Mouse (Mus musculus) regulatory T cell (primary cell): ENCODE measurements around the gene Ier2.

Experiments
- in situ Hi-C: fragments of 300-600 bp; cut with MboI, MseI; formaldehyde crosslinking; loops from one replicate; pipeline ENCODE4 v1.15.1; 2025; ENCODE audit warnings: high pct_unique_total_duplicates

Ier2 gene

DNA sequence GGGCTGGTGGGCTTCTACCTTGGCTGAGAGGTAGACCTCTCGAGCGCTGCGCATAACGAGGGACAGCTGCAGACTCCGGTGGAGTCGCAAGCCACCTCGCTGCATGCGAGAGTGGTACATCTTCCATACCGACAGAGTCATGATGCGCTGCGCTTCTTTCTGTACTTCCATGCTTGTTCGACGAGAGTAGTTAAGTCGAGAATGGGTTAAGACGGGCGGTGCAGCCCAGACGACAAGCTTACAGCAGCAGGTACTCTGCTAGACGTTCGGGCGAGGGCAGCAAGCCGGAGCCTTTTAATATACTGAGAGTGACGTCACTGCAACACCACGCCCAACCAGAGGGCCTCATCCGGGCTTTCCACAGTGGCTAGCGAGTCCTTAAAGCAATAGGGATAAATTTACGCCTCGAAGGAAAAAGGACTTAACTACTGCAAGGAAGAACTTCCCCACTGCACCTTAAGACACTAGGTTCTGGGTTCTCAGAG is at the start of gene Ier2:
Gene Ier2 (minus strand): TSS at position 272 of the 485 bp plus-strand sequence.
- in situ Hi-C loops, result loop anchor here (5.0 kb wide), 1 partner anchor 315 kb away; the partner anchor contains the start of gene Junb

DNA sequence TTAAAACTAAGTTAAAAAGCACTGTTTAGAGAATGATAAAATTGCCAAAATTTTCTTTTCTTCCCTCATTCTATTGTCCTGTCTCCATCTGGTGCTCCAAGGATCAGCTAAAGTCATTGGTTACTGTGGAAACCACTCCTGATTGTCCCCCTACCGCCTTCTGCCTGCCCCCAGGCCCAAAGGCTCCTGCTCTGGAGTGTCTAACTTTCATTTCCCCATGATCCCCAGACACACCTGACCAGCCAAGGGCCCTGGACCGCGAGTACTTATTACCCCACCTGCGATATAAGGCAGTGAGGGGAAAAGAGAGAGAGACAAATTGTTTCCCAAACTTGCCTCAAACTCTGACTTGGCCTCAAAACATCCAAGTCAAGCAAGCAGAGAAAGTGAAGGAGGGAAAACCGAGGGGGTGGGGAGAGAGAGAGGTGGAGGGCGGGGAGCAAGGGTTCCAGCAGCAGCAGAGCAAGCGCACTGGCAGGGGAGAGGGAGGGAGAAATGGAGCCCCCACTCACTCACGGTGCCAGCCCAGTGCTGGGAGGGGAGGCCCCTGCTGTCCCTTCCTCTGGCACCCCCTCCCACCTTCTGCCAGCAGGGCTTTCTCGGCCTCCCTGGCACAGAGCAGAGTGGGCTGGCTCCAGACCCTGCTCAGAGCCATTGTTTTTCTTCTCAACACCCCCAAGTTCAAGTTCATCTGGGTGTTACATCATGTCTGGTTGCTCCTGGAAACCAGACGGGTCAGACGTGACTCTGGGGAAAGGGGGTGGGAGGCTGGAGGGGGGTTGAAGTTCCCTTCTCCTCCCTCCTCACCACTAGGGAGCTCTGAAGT is 49.5 kb upstream of the Ier2 start:
- in situ Hi-C loops, result no loop called here

DNA sequence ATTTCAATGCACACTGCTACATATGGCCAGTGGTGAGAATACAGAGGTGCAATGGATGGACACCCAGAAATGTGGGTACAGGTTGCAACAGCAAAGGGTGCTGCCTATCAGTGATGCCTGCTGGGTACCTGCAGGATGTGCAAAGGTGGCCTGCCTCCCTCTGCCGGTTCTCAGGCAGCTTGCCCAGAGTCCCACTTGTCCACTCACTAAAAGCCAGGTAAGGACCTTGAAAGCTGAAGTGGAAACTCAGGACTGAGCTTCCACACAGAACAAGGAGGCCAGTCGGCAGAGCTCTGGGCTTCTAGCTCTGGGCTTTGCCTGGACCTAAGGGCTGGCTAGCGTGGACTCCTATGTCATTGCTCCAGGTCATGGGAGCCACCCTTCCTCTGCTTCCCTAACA is 48.7 kb upstream of the Ier2 start:
- in situ Hi-C loops, result no loop called here

DNA sequence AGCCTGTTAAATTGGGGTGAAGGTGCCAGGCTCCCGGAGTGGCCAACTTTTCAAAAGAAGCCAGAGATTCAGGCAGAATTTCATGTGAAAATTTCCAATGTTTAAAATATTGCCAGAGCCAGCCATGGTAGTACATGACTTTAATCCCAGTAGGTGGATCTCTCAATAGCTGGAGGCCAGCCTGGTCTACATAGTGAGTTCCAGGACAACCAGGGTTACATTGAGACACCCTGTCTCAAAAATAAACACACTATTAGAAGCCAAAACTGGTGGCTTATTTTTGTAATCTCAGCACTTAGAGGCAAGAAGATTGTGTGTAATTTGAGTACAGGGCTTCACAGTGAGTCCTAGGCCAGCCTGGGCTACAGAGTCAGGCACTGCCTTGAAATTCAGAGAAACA is 47.3 kb upstream of the Ier2 start:
- in situ Hi-C loops, result no loop called here

DNA sequence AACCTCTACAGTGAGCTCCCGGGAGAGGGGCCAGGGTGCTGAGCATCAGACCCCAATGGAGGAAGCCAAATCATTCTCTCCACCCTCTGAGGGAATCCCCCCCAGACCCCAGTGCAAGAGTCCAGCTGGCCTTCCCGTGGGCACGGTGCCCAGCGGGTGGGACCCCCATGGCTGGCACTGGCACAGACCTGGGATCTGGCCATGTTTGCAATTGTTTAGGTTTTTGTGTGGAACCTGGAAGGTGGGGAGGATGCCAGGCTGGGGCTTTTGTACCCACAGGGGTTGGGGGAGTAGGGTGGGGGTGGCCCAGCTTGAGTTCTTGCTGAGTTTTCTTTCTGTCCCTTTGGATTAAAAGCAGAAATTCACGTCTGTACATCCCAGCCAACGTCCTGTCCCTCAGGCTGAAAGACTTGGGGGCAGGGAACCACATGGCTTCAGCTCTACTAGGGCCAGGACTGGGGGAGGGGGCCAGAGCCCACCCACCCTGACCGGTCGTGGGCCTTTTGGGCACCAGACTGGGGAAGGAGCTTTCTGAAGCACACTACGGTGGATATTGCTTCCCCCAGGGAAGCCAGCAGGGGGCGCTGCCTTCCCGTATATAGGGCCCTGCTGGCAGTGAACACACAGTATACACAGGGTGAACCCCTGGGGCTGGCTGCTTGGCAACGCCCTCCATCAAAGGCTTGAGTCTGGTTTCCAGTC is 46.3 kb upstream of the Ier2 start:
- in situ Hi-C loops, result no loop called here

DNA sequence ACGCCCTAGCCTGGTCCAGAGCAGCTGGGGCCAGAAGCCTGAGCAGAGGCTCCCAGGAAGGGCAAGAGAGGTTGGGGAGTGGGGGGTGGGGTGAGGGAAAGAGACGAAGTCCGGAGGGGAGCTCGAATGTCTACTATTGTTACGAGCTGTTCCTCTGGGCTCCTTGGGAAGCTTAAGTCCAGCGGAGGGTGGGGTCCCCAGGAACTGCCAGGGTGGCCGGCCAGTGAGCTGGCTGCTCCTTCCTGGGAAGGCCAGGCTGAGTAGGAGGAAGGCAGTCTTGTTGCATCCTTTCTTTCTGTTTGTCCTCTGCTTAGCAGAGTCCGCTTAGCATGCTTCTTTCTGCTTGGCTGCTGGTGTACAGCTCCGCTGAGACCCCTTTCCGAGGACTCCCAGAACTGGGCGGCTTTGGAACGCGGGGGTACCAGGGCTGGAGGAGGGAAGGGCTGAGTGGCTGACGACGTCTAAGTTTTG is 45.5 kb upstream of the Ier2 start:
- in situ Hi-C loops, result no loop called here

DNA sequence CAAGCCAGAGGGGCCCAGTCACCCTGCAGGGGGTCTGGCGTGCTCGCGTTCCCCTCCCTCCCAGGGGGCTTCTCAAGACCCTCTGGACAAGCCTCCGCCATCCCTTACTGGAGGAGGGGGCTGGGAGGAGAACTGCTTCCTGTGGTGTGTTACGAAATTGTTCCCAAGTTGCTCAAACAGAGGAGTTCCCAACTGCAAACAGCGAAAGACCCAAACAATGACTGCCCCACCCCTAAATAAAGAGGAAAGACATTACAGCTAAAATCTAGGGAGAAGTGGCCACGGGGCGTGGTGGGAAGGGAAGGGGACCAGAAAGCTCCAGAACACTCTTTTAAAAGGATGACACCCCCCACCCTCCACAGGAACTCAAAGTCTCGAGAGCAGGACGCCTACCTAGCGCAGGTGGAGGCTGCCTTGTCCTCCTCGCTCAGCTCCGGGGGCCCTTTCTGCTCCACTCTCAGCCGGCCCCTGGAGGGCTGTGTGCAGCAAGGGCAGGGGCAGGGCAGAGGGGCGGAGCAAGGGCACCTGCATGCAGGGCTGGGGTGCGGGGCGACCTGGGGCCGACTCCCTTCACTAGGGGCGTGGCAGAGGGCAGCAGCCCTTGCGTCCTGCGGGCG is 44.7 kb upstream of the Ier2 start:
- in situ Hi-C loops, result no loop called here

DNA sequence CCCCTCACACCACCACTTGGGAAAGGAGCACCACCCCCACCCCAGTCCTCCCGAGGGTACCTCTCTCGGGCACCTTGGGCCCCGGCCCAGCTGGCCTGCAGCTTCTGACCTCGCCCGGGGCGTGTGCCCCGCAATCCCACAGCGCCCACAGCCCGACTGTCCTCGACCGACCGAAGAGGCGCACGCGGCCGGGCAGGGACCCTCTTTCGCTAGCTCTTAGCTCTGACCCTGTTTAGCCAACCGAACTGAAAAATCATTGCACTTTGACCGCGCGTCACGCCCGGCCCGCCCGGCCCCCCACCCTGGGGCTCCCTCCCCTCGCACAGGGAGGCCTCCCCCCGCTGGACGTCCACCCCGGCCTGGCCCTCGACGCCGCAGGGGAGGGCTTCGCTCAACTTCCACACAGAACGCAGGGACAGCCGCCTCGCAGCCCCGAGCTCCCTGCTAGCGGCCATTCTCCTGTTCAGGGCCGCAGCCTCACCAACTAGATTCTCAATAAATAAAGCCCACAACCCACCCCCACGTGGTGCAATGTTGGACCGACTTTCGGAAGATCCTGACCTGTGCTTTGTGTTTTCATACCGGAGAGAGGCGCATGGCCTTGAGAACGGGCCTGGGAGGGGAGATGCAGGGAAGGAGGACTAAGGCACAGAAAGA is 44.1 kb upstream of the Ier2 start:
- in situ Hi-C loops, result no loop called here

DNA sequence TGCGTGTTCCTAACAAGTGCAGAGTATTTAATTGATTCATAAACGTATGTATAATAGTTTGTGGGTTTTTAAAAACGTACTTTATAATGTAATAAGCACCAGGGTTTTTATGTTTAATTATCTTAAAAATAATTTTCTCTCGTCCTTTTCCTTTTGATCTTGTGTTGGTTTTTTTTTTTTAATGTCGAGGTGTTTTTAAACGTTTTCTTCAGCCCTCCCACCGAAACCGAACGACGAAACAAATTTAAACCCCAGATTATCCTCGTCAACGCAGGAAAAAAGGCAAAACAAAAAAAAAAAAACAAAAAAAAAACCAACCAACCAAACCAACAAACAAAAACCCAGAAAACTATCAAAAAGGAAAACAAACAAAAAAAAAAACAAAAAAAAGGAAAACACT is 43.3 kb upstream of the Ier2 start:
- in situ Hi-C loops, result no loop called here

DNA sequence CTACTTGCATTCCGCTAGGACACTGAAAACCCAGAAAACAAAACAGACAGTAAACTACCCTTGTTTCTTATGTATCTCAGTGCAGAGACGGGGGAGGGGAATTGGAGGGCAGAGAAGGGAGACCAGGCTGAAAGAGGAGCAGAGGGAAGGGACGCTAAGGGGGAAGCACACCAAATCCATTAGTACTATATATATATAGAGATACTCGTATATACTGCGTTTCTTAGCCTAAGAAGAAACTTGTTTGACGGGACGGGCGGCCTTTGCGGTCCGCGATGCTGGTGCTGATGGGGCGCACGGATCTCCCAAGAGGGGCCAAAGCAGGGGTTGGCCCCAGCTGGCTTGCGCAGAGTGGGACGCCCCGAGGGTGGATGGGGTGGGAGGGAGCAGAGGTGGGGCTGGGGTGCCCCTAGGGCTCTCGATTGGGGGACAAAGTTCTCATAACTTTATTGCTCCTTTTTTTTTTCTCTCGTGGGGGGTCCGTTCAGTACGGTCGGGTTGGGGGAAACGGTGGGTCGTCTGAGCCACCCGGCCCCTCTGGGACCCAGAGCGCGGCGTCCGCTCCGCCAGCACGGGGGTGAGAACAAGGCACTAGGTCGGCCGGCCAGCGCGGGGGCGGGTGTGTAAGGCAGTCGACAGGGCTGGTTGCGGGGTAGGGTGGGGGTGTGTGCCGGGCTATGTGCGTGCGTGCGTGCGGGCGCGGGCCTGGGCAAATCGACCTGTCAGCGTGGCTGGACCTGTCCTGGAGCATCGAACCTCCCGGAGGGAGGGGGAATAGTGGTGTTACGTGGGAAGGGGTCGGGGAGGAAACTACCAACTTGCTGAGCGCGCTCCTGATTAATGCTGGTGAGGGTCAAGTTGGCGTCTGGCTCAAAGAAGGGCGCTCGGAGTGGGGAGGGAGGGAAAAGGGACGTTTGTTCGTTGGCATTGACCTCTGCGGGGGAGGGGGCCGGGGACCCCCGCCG is 42.5 kb upstream of the Ier2 start:
- in situ Hi-C loops, result no loop called here

DNA sequence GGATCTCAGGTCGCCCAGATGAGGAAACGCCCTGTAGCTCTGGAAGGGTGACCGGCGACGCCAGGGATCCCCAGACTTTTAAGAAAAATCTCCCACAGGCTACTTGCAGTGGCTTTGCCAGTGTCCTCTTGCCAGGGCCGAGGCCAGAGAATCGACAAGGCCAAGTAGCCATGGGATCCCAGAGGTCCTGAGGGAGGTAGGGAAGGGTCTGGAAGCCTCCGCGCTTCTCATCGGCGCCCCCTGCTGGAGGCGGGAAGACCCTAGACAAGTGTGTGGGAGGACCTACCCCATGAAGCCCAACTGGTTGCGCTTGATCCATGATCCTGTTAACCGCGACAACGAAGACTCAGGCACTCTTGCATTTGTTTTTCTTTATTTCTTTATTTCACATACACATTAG is 41.7 kb upstream of the Ier2 start:
- in situ Hi-C loops, result no loop called here

DNA sequence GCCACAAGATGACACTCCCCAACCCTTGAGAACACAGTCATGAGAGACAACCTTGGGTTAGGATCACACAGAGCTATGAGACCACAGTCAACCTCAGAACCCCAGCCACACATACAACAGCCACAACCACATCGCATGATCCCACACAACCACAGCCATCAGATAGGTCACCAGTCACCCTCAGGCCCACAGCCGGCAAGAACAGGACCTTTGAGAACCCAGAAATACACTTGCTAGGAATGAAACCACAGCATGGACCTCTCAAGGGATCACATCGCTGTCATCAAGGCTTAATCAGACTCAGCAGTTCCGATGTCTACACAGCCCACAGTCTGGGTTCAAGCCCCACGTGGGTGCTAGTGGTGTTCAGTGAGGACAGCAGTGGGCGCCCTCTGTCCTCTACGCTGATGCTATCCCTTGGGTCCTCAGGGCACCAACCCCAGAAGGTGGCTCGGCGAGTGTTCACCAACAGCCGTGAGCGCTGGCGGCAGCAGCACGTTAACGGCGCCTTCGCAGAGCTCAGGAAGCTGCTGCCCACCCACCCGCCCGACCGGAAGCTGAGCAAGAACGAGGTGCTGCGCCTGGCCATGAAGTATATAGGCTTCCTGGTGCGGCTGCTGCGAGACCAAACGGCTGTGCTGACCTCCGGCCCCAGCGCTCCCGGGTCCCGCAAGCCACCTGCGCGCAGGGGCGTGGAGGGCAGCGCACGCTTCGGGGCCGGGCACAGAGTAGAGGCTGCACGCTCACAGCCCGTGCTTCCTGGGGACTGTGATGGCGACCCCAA is 41.0 kb upstream of the Ier2 start:
- in situ Hi-C loops, result no loop called here

DNA sequence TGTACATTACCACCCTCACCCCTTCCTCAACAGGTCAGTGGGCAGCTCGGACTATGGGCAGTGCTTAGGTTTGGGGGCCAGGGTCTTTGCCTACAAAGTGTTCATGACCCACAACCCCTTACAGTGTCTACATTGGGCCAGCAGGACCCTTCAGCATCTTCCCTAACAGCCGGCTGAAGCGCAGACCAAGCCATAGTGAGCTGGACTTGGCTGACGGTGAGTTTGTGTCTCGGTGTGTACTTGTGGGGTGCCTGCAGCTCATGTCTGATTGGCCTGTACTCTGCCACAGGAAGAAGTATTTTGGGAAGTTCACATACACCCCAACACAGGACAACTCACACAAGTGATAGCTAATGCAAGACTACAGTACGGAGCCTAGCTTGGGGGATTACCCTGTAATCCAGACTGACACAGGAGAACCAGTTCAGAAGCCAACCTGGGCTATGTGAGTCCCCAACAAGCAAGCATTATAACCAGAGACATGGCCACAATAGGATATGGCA is 40.4 kb upstream of the Ier2 start:
- in situ Hi-C loops, result no loop called here

DNA sequence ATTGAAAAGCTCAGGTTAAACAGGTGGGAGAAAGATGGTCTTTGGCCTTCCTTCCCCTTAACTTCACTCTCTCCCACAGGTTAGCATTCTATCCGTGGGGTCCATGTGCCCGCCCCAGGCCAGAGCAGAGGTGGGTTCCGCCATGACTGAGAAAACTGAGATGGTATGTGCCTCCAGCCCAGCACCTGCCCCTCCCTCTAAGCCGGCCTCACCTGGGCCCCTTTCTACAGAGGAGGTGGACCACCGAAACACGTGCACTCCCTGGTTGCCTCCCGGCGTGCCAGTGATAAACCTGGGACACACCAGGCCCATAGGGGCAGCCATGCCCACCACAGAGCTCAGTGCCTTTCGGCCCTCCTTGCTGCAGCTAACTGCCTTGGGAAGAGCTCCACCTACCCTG is 39.9 kb upstream of the Ier2 start:
- in situ Hi-C loops, result no loop called here

DNA sequence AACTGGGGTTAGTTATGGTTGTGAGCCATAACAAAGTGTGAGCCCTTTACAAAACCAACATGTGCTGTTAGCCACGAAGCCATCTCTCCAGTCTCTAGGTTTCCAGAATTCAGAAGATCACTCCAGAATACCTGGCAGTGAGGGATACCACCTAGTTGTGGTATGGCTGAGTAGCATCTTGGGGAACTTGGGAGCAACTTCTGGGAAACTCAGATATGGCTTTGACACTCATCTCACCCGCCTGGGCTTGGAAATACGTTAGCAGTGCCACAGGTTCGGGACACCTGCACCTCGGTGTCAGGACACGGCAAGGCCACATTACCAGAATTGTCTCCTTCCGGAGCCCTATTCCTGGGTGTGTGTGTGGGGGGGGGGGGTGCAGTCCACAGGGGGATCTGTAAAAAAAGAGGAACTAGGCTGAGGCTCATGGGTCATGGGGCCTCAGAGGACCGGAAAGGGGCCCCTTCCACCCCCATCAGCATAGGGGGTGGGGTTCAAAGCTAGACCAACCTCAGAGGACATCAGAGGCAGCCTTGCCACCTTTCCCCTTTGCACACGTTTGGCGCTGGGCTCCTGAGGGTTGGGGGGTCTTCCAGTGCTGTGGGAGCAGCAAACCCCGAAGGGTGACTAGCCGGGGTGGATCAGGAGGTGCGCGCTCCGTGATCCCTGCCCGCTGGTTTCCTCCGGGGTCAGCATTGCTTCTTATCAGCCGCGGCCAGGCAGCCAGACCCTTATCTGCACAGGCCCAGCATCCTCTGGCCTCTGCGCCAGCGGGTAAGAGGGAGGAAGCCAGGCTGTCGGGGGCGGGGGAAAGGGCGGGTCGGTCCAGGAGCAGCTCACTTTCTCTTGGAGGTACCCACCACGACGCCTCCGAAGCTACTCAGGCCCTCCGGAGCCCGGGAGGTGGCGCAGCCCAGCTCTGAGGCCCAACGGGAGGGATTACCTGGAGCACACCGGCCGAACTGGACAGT is 38.6 kb upstream of the Ier2 start, which contains the start of gene Lyl1:
Gene Lyl1 (plus strand): TSS at position 517 of the 971 bp plus-strand sequence.
- in situ Hi-C loops, result no loop called here

DNA sequence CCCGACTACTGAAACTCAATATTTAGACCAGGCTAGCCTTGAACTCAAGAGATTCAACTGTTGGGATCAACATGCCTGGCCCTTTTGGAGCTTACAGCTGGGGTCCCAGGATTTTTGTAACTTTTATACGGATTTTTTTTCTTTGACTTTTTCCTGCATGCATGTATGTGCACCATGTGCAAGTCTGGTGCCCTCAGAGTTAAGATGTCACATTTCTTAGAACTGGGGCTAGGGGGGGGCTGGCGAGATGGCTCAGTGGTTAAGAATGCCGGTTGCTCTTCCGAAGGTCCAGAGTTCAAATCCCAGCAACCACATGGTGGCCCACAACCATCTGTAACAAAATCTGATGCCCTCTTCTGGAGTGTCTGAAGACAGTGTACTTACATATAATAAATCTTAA is 37.9 kb upstream of the Ier2 start:
- in situ Hi-C loops, result no loop called here

DNA sequence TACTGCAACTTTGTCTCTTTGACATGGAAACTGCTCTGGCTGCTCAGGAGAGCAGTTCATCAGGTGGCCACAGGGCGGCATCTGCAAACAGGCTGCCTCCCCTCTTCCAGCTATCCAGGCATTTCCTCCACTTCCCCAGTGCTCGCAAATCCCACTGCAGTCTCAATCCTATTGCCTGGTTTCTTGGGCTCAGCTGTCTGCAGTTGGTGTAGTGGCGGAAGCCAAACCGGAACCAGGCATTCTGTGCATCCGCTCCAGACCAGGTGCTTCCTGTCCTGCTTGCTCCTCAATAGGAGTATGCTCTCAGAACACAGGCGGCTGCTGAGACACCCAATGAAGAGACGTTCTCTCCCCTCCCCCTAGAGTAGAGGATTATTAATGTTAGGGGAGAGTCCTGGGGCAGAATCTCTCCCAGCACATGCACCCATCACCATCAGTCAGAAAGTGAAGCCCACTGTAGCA is 37.2 kb upstream of the Ier2 start:
- in situ Hi-C loops, result loop anchor here (5.0 kb wide), 1 partner anchor 112 kb away; no protein-coding TSS in a partner anchor

DNA sequence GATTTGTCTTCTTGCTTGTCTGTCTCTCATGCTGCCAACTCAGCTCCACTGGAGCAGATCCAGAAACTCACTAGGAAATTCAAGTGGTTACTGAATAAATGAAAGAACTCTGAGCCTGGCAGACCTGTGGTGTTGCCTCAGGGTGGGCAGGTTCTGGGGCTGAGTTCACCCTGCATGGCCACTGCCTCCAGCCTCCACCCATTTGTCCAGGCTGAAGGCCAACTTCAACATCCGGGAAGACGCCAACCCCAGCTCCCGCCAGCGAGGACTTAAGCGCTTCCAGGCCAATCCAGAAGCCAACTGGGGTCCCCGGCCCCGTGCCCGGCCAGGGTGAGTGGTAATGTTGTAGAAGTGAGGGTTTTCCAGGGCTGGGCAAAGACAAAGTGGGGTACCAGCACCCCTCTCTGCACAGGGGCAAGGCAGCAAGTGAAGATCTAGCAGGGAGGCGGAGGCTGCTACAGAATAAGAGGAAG is 36.3 kb upstream of the Ier2 start:
- in situ Hi-C loops, result loop anchor here (5.0 kb wide), 1 partner anchor 113 kb away; no protein-coding TSS in a partner anchor
